Mouse (Mus musculus) olfactory bulb, adult 2 months (tissue): ENCODE data around the gene Lpo.

Source experiments
- CTCF ChIP-seq: fragments of 200-500 bp; IDR thresholded peaks from 2 replicates; pipeline ENCODE4 v1.5.1; 2012; ENCODE audit warnings: low read depth, mild to moderate bottlenecking, low read length, moderate library complexity; ENCODE audit not compliant: insufficient read depth
- POLR2A ChIP-seq: fragments of 200-500 bp; IDR thresholded peaks from 2 replicates; pipeline ENCODE4 v1.6.1; 2012; ENCODE audit warnings: mild to moderate bottlenecking, low read depth, low read length, moderate library complexity; ENCODE audit not compliant: insufficient read depth

DNA sequence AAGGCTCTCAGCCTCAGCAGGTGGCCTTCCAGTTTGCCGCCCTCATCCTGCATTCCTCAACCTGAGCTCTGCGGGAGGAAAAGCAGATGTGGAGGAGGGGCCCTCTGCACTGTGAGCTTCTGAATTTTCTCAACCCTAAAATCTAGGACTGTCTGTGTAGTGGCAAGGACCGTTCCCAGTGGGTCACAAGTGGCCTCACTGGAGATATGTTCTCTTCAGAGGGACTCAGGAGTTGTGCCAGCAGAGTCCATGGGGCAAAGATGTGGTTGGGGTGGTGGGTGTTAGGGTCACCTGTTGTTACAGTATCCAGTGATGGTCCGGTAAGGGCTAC, 10.7 kb downstream of the Lpo start:
- TF ChIP-seq POLR2A (no peak), CTCF (no peak)
